Mouse (Mus musculus) myocyte (in vitro differentiated cells): ENCODE results near the gene Krt8. TPM values are rescaled to one million over a fixed set of nuclear protein-coding genes. Genes with fewer than 3 reads are reported as not detected.

ENCODE experiments used
- H3K27me3 ChIP-seq: one replicate; pipeline ENCODE4 v1.6.1; 2011; ENCODE audit not compliant: control insufficient read depth, insufficient read depth, insufficient read length
- H3K36me3 ChIP-seq: one replicate; pipeline ENCODE4 v1.6.1; 2011; ENCODE audit not compliant: control insufficient read depth, insufficient read depth
- H3K4me2 ChIP-seq: one replicate; pipeline ENCODE4 v1.6.1; 2011; ENCODE audit warnings: low read depth, control low read depth
- H3K4me3 ChIP-seq: one replicate; pipeline ENCODE4 v1.5.1; 2011; ENCODE audit warnings: mild to moderate bottlenecking, control low read depth, moderate library complexity
- H3K79me2 ChIP-seq: one replicate; pipeline ENCODE4 v1.6.1; 2011; ENCODE audit not compliant: control insufficient read depth, insufficient read depth
- H3ac ChIP-seq: one replicate; pipeline ENCODE4 v1.6.1; 2011; ENCODE audit not compliant: control insufficient read depth, insufficient read length
- CEBPB ChIP-seq: IDR thresholded peaks from 2 replicates; pipeline ENCODE4 v1.6.1; 2011; ENCODE audit warnings: mild to moderate bottlenecking, moderate library complexity; ENCODE audit not compliant: poor library complexity, insufficient read depth, severe bottlenecking
- E2F4 ChIP-seq: IDR thresholded peaks from one replicate; pipeline ENCODE4 v1.6.1; 2011; ENCODE audit warnings: mild to moderate bottlenecking, control low read depth, moderate library complexity; ENCODE audit not compliant: insufficient read depth
- MAX ChIP-seq: IDR thresholded peaks from one replicate; pipeline ENCODE4 v1.6.1; 2011; ENCODE audit warnings: low read depth, mild to moderate bottlenecking, control low read depth
- MYOD1 ChIP-seq, 3 experiments: IDR thresholded peaks; one replicate each; pipeline ENCODE4 v1.6.1; 2011; ENCODE audit warnings: control low read depth in 2 of 3, low read depth in 2 of 3, mild to moderate bottlenecking in 2 of 3, moderate library complexity in 1 of 3; ENCODE audit not compliant: insufficient read length in 2 of 3, control insufficient read depth in 1 of 3
- MYOG ChIP-seq, 3 experiments: IDR thresholded peaks; one replicate each; pipeline ENCODE4 v1.6.1; 2011; ENCODE audit warnings: control low read depth in 2 of 3, low read depth in 2 of 3, mild to moderate bottlenecking in 2 of 3; ENCODE audit not compliant: insufficient read length in 2 of 3, control insufficient read depth in 1 of 3, insufficient read depth in 1 of 3
- POLR2A ChIP-seq: IDR thresholded peaks from one replicate; pipeline ENCODE4 v1.6.1; 2011; ENCODE audit warnings: low read depth, mild to moderate bottlenecking, control low read depth, moderate library complexity; ENCODE audit not compliant: insufficient read length
- POLR2AphosphoS2 ChIP-seq: IDR thresholded peaks from one replicate; pipeline ENCODE4 v1.6.1; 2011; ENCODE audit warnings: low read depth, control low read depth; ENCODE audit not compliant: insufficient read length
- REST ChIP-seq: IDR thresholded peaks from one replicate; pipeline ENCODE4 v1.6.1; 2011; ENCODE audit warnings: mild to moderate bottlenecking, control low read depth, moderate library complexity; ENCODE audit not compliant: insufficient read depth, insufficient read length
- SRF ChIP-seq: IDR thresholded peaks from one replicate; pipeline ENCODE4 v1.6.1; 2011; ENCODE audit warnings: low read depth; ENCODE audit not compliant: control insufficient read depth, insufficient read length
- TCF12 ChIP-seq: IDR thresholded peaks from one replicate; pipeline ENCODE4 v1.6.1; 2011; ENCODE audit warnings: mild to moderate bottlenecking, control low read depth; ENCODE audit not compliant: poor library complexity, insufficient read depth, severe bottlenecking
- TCF3 ChIP-seq: IDR thresholded peaks from one replicate; pipeline ENCODE4 v1.6.1; 2011; ENCODE audit warnings: low read depth, control low read depth; ENCODE audit not compliant: insufficient read length
- USF1 ChIP-seq: IDR thresholded peaks from one replicate; pipeline ENCODE4 v1.6.1; 2011; ENCODE audit warnings: low read depth, mild to moderate bottlenecking, control low read depth, moderate library complexity
- polyA plus RNA-seq: library from polyadenylated mRNA; unstranded; fragments of >200 nt; fragmentation: generic; extraction: Trizol; gene quantifications from one replicate; pipeline ENCODE4 v1.2.1, GENCODE M21; 2012; ENCODE audit warnings: missing spikeins

The Krt8 gene
- polyA plus RNA-seq, 1 experiment, result 0.16 TPM

GRCm38 (mm10) chr15:102026430-102026829 lies 22.1 kb upstream of the Krt8 start:
- no peaks in the 10 kb centered on the region for H3K27me3 ChIP-seq
- no peak overlapping the region for H3K4me3 ChIP-seq
- H3ac ChIP-seq, result no peak overlapping the region
- no peaks in the 10 kb centered on the region for H3K79me2 ChIP-seq
- no peaks in the 10 kb centered on the region for H3K36me3 ChIP-seq
- no peak for TF ChIP-seq MYOG (IDR thresholded peaks at IDR 0.05; ENCODE audit: control insufficient read depth in 1 of 3, insufficient read depth in 1 of 3, insufficient read length in 2 of 3, low read depth in 2 of 3)
- TF ChIP-seq REST, result no peak
- no peak for TF ChIP-seq E2F4
- no peak for TF ChIP-seq USF1
- no peak for TF ChIP-seq MAX
- no peak for TF ChIP-seq POLR2A
- TF ChIP-seq TCF12, result no peak
- no peak for TF ChIP-seq CEBPB
- TF ChIP-seq TCF3, result no peak
- no peak for TF ChIP-seq MYOD1 (IDR thresholded peaks at IDR 0.05; ENCODE audit: control insufficient read depth in 1 of 3, insufficient read length in 2 of 3, low read depth in 2 of 3)
- no peak for TF ChIP-seq POLR2AphosphoS2
- no peak for TF ChIP-seq SRF
- no peak overlapping the region for H3K4me2 ChIP-seq

- Histone ChIP-seq H3ac (no peak overlapping the region), H3K36me3 (no peaks in the 10 kb centered on the region), H3K79me2 (no peaks in the 10 kb centered on the region), H3K4me3 (no peak overlapping the region), H3K4me2 (no peak overlapping the region), H3K27me3 (no peaks in the 10 kb centered on the region)
- no peak for TF ChIP-seq TCF3
- TF ChIP-seq MYOD1 (IDR thresholded peaks at IDR 0.05; ENCODE audit: control insufficient read depth in 1 of 3, insufficient read length in 2 of 3, low read depth in 2 of 3), result no peak
- no peak for TF ChIP-seq MAX
- no peak for TF ChIP-seq MYOG (IDR thresholded peaks at IDR 0.05; ENCODE audit: control insufficient read depth in 1 of 3, insufficient read depth in 1 of 3, insufficient read length in 2 of 3, low read depth in 2 of 3)
- no peak for TF ChIP-seq CEBPB
- TF ChIP-seq TCF12, result no peak
- no peak for TF ChIP-seq REST
- TF ChIP-seq POLR2AphosphoS2, result no peak
- no peak for TF ChIP-seq POLR2A
- TF ChIP-seq SRF, result no peak
Observed at GRCm38 (mm10) chr15:102025136-102025872, 21.0 kb upstream of the Krt8 start.

- no peaks in the 10 kb centered on the region for H3K79me2 ChIP-seq
- H3ac ChIP-seq, result no peak overlapping the region
- H3K4me2 ChIP-seq, result no peak overlapping the region
- no peaks in the 10 kb centered on the region for H3K27me3 ChIP-seq
- no peaks in the 10 kb centered on the region for H3K36me3 ChIP-seq
- TF ChIP-seq MYOG (IDR thresholded peaks at IDR 0.05; ENCODE audit: control insufficient read depth in 1 of 3, insufficient read depth in 1 of 3, insufficient read length in 2 of 3, low read depth in 2 of 3) (no peak), MYOD1 (IDR thresholded peaks at IDR 0.05; ENCODE audit: control insufficient read depth in 1 of 3, insufficient read length in 2 of 3, low read depth in 2 of 3) (no peak), E2F4 (no peak), TCF3 (no peak), TCF12 (no peak), CEBPB (no peak), SRF (no peak), USF1 (no peak), POLR2A (no peak), POLR2AphosphoS2 (no peak), REST (no peak), MAX (no peak)
- H3K4me3 ChIP-seq, result no peak overlapping the region
Observed at GRCm38 (mm10) chr15:102023888-102024287, 19.6 kb upstream of the Krt8 start.

GRCm38 (mm10) chr15:102022481-102022880 lies 18.2 kb upstream of the Krt8 start:
- Histone ChIP-seq H3K27me3 (no peaks in the 10 kb centered on the region), H3K4me3 (no peak overlapping the region), H3ac (no peak overlapping the region), H3K36me3 (no peaks in the 10 kb centered on the region), H3K4me2 (no peak overlapping the region), H3K79me2 (no peaks in the 10 kb centered on the region)
- TF ChIP-seq MYOG (IDR thresholded peaks at IDR 0.05; ENCODE audit: control insufficient read depth in 1 of 3, insufficient read depth in 1 of 3, insufficient read length in 2 of 3, low read depth in 2 of 3) (no peak), POLR2AphosphoS2 (no peak), E2F4 (no peak), MYOD1 (IDR thresholded peaks at IDR 0.05; ENCODE audit: control insufficient read depth in 1 of 3, insufficient read length in 2 of 3, low read depth in 2 of 3) (no peak), TCF3 (no peak), CEBPB (no peak), MAX (no peak), USF1 (no peak), POLR2A (no peak), SRF (no peak), TCF12 (no peak), REST (no peak)
